Mouse (Mus musculus): ENCODE measurements at regions not wholly inside any gene's neighbourhood (a gene's known extent, or its start where the extent isn't known, plus 50 kb on each side); places are given as distances from the start of the nearest gene placed in this dataset.

- in situ Hi-C loops (cut with MboI, MseI) = no loop called here
Observed at GRCm38 (mm10) chr2:19714025-19714424, 56.5 kb downstream of the Otud1 start.

GRCm38 (mm10) chr2:19715564-19716238, 58.1 kb downstream of the Otud1 start:
- in situ Hi-C loops (cut with MboI, MseI) = loop anchor here (5.0 kb wide), 1 partner anchor 188 kb away; no protein-coding TSS in a partner anchor

GRCm38 (mm10) chr2:19716388-19716787, 58.8 kb downstream of the Otud1 start:
- in situ Hi-C loops (cut with MboI, MseI) = loop anchor here (5.0 kb wide), 1 partner anchor 189 kb away; no protein-coding TSS in a partner anchor

- in situ Hi-C loops (cut with MboI, MseI) = no loop called here
Observed at GRCm38 (mm10) chr2:19726085-19726484, 68.5 kb downstream of the Otud1 start.

- in situ Hi-C loops (cut with MboI, MseI) = no loop called here
Observed at GRCm38 (mm10) chr2:19726904-19727303, 69.4 kb downstream of the Otud1 start.

GRCm38 (mm10) chr2:19732922-19733859, 75.6 kb downstream of the Otud1 start:
- in situ Hi-C loops (cut with MboI, MseI) = no loop called here

GRCm38 (mm10) chr2:19734164-19734870, 76.8 kb downstream of the Otud1 start:
- in situ Hi-C loops (cut with MboI, MseI) = no loop called here

- in situ Hi-C loops (cut with MboI, MseI) = no loop called here
Observed at GRCm38 (mm10) chr2:19741508-19741907, 84.0 kb downstream of the Otud1 start.

- in situ Hi-C loops (cut with MboI, MseI) = no loop called here
Observed at GRCm38 (mm10) chr2:19743467-19743866, 85.9 kb downstream of the Otud1 start.

- in situ Hi-C loops (cut with MboI, MseI) = no loop called here
Observed at GRCm38 (mm10) chr2:19744986-19745660, 87.6 kb downstream of the Otud1 start.

GRCm38 (mm10) chr2:19752753-19753152, 95.2 kb downstream of the Otud1 start:
- in situ Hi-C loops (cut with MboI, MseI) = loop anchor here (25.0 kb wide), 1 partner anchor 1790 kb away; no protein-coding TSS in a partner anchor

GRCm38 (mm10) chr2:19753479-19753878, 95.9 kb downstream of the Otud1 start:
- in situ Hi-C loops (cut with MboI, MseI) = loop anchor here (25.0 kb wide), 1 partner anchor 1791 kb away; no protein-coding TSS in a partner anchor

GRCm38 (mm10) chr2:19757910-19758309, 100.4 kb downstream of the Otud1 start:
- in situ Hi-C loops (cut with MboI, MseI) = loop anchor here (25.0 kb wide), 1 partner anchor 1796 kb away; no protein-coding TSS in a partner anchor

GRCm38 (mm10) chr2:19759169-19759568, 101.6 kb downstream of the Otud1 start:
- in situ Hi-C loops (cut with MboI, MseI) = loop anchor here (25.0 kb wide), 1 partner anchor 1797 kb away; no protein-coding TSS in a partner anchor

- in situ Hi-C loops (cut with MboI, MseI) = loop anchor here (25.0 kb wide), 1 partner anchor 1797 kb away; no protein-coding TSS in a partner anchor
Observed at GRCm38 (mm10) chr2:19759577-19759976, 102.0 kb downstream of the Otud1 start.

- in situ Hi-C loops (cut with MboI, MseI) = loop anchor here (25.0 kb wide), 1 partner anchor 1801 kb away; no protein-coding TSS in a partner anchor
Observed at GRCm38 (mm10) chr2:19762996-19763395, 105.4 kb downstream of the Otud1 start.

GRCm38 (mm10) chr2:19784913-19785312, 124.7 kb upstream of the Etl4 start:
- in situ Hi-C loops (cut with MboI, MseI) = no loop called here

GRCm38 (mm10) chr2:19785663-19786260, 123.8 kb upstream of the Etl4 start:
- in situ Hi-C loops (cut with MboI, MseI) = no loop called here

GRCm38 (mm10) chr2:19792177-19792576, 117.4 kb upstream of the Etl4 start:
- in situ Hi-C loops (cut with MboI, MseI) = no loop called here

GRCm38 (mm10) chr2:19796790-19797189, 112.8 kb upstream of the Etl4 start:
- in situ Hi-C loops (cut with MboI, MseI) = no loop called here
